Mouse (Mus musculus) T-helper 17 cell (primary cell): ENCODE results near the gene Ccdc194.

Experiments used
- in situ Hi-C, 2 experiments: fragments of 300-600 bp; cut with MboI, MseI; formaldehyde crosslinking; loops; 1 replicate in 1 of 2; 2 replicates in 1 of 2; pipeline ENCODE4 v1.15.1; 2025; ENCODE audit warnings: high pct_unique_total_duplicates in 2 of 2

The Ccdc194 gene

DNA sequence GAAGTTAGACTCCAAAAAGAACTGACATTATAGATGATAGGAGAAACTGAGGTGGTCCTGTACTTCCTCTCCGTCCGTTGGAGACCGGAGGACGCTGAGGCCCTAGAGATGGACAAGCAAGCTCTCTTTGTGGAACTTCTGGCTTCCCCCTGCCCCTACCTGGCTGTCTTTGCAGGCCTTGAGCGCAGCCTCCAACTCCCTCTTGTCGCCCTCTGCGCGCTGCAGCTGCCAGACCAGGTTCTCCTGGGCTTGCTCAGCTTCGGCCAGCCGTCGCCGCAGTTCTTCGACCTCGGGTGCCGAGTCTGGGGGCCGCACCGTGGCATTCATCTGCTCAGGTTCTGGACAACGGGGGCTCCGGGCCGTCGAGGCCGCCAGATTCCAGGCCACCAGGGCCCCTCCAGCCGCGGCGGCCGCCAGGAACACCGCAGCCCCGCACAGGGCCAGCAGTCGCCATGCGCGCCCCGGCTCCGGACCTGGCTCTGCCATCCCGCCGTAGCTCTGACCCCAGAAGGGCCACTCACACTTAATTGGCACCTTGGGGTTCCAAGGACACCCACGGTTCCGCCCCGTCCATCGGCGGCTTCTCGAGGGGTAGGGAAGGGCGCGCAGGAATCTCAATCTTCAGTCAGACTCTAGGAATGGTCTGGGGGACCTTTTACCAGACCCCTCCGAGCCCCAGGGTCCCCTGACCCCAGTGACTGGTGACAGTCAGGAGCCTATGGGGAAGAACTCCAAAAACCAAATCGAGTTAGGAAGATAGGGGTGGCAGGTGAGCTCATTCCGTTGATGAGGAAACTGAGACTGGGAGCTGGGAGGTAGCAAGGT, at the start of gene Ccdc194:
TSS of gene Ccdc194 (minus strand) at position 486 of the 825 bp plus-strand sequence.
- in situ Hi-C loops, result loop anchor here in 1 of 2 experiments (10.0 kb wide), 1 partner anchor 81 kb away; no protein-coding TSS in a partner anchor

DNA sequence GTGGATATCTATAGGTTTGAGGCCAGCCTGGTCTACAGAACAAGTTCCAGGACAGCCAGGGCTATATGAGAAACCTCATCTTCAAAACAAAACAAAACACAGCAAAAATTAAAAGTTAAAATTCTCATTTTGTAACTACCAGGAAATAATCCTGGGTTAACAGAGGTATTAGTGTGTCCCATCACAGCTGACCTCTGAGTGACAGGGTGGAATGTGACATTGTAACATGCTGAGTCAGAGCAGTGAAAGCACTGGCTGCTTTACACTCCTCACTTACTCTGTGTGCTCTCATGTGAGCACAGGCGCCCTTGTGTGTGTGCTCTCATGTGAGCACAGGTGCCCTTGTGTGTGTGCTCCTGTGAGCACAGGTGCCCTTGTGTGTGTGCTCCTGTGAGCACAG, 49.5 kb upstream of the Ccdc194 start:
- in situ Hi-C loops, result no loop called here

DNA sequence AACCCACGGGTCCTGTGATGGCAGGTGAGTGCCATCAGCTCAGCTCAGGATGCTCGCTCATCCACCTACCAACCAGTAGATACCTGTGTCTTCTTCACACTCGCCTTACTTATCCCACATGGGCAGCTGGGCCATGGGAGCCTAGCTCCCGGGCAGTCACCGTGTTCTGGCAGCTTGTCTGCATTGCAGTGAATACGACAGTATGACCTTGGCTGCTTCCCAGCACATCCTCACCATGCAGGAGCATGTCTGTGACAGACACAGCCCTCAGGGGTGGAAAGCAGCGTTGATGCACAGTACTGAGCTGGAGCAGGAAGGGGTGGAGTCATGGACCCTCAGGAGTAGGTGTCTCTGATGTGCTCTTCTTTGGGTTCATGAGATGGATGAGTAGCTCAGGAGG, 48.9 kb upstream of the Ccdc194 start:
- in situ Hi-C loops, result no loop called here

- in situ Hi-C loops, result no loop called here
These were observed 47.5 kb upstream of the Ccdc194 start for GRCm38 (mm10) chr8:71572847-71573633.

- in situ Hi-C loops, result no loop called here
These were observed 46.6 kb upstream of the Ccdc194 start for GRCm38 (mm10) chr8:71572077-71572476.

- in situ Hi-C loops, result no loop called here
These were observed 44.9 kb upstream of the Ccdc194 start for GRCm38 (mm10) chr8:71570291-71570954.

DNA sequence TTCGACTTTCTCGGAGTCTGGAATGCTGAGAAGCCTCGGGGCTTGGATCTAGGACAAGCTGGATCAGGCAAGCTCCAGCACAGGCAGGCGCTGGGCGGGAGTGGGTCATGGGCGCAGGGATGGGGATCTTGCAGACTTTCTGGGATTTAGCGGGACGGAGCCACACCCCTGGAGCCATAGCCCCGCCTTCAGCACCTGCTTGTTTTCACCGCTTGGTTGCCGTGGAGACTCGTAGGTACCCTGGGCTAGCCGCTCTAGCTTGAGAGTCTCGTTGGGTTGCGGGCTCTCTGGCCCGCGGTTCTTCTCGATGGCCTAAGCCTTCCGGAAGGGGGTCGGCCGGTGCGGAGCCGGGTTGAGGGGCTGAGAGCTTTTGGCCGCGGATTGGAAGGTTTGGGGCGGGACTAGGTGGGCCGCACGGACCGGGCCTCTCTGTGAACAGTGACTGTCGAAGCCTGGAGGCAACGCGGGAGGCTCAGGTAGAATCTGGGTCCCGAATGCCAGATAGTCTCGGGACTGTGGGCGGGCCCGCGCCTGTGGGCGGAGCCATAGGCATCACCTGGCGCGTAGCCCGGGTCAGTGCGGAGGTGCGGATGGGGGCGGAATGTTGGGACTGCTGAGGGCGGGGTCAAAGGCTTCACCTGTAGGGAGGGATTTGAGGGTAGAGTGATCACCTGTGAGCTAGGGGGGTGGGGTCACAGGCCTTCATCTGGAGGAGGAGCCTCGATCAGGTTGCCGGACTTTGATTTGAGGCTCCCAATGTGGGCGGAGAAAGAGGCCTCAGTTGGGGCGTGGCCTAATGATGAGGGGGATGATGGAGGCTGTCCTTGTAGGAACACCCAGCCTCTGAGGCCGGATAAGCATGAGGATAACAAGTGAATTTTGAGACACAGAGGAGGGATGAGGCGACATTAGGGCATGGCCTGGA, 44.1 kb upstream of the Ccdc194 start:
- in situ Hi-C loops, result loop anchor here in 1 of 2 experiments (10.0 kb wide), 1 partner anchor 95 kb away; no protein-coding TSS in a partner anchor

DNA sequence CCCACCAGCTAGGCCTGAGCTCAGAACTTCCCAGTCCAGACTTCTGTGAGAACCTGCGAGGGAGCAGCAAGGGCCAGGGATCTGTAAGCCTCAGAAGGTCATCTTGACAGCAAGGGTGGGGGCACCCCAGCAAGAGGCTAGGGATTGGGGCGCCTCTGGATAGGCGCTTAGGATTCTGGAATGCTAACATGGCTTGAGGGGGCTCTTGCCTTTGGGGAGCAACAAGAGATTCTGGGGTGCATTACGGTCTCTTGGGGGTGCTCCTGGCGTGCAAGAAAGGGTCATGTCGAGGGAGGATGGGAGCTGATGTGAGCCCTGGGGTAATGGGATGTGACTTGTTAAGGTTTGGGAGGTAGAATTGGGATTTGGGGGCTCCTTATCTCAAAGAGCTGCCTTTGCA, 43.4 kb upstream of the Ccdc194 start:
- in situ Hi-C loops, result loop anchor here in 1 of 2 experiments (10.0 kb wide), 1 partner anchor 96 kb away; no protein-coding TSS in a partner anchor

DNA sequence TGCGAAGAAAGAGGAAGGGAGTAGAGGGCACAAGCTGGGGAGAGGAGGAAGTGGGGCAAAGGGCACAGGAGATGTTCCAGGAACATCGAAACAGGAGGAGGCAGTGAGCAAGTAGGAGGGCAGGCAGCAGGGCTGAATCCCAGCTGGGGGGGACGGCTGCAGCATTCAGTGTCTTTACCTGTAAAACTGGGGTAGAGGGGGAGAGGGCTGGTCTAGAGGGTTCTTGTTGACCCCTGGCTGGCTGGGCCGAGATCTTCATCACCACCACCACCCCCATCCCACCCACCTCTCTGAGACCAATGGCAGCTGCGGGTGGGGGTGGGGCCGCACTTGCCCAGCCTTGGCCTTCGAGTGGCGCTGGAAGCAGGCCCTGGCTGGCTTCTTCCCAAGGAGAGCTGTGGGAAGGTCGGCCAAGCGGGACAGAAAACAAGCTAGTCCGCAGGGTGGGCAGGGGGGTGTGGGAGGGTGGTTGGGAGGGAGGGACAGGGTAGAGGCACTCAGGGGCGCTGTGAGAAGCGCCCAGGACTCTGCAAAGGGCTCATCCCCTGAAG, 43.0 kb upstream of the Ccdc194 start, which contains the start of gene Slc27a1:
TSS of gene Slc27a1 (plus strand) at position 496 of the 551 bp plus-strand sequence.
- in situ Hi-C loops, result loop anchor here in 1 of 2 experiments (10.0 kb wide), 1 partner anchor 96 kb away; no protein-coding TSS in a partner anchor

- in situ Hi-C loops, result loop anchor here in 1 of 2 experiments (10.0 kb wide), 1 partner anchor 97 kb away; no protein-coding TSS in a partner anchor
These were observed 42.1 kb upstream of the Ccdc194 start for GRCm38 (mm10) chr8:71567587-71567986.

- in situ Hi-C loops, result loop anchor here in 1 of 2 experiments (10.0 kb wide), 1 partner anchor 98 kb away; no protein-coding TSS in a partner anchor
These were observed 41.0 kb upstream of the Ccdc194 start, which contains the start of gene Nxnl1 for GRCm38 (mm10) chr8:71566501-71566900. TSS of gene Nxnl1 (minus strand) at chr8:71566601.

GRCm38 (mm10) chr8:71563992-71564391, 38.5 kb upstream of the Ccdc194 start:
- in situ Hi-C loops, result loop anchor here (5.0 to 10.0 kb wide), 3 partner anchors 33 to 101 kb away; partner anchors contain the start of gene Fam129c (in 1 of the 2)

DNA sequence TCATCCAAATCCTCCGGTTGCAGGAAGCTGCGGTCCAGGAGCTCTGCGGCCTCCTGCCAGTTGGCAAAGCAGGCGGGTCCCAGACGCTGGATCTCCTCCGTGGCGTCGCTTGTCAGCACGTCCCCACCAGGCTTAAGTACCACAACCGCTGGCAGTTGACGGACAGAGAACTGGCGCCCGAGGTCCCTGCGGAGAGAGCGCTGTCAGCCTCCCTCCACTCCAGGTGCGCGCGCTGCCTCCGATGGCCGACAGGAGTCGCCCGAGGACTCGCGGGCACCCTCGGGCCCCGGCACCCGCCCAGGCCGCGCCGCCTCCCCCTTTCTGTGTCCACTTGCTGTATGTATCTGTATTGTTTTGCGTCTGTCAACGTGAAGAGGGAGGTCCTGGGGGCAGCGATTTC, 37.2 kb upstream of the Ccdc194 start:
- in situ Hi-C loops, result loop anchor here (5.0 to 10.0 kb wide), 3 partner anchors 35 to 102 kb away; partner anchors contain the start of gene Fam129c (in 1 of the 2)

- in situ Hi-C loops, result loop anchor here (5.0 to 10.0 kb wide), 3 partner anchors 36 to 103 kb away; partner anchors contain the start of gene Fam129c (in 1 of the 2)
These were observed 35.9 kb upstream of the Ccdc194 start for GRCm38 (mm10) chr8:71561401-71561800.

DNA sequence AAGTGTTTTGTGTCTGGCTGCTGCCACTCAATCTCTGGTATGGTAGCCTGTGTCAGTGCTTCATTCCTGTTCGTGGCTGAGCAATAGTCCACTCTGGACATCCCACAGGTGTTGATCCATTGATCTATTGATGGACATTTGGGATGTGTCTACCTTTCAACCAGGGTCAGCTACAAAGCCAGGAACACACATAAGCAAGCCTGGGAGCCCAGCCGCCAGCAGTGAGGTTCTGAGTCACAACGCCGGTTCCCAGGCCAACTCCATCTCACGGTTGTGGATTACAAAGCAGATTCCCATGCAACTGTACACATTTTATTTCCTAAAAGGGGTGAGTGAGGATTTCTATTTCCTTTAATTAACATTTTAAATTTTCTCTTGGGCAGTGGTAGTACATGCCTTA, 35.3 kb upstream of the Ccdc194 start:
- in situ Hi-C loops, result loop anchor here (5.0 to 10.0 kb wide), 3 partner anchors 37 to 104 kb away; partner anchors contain the start of gene Fam129c (in 1 of the 2)

DNA sequence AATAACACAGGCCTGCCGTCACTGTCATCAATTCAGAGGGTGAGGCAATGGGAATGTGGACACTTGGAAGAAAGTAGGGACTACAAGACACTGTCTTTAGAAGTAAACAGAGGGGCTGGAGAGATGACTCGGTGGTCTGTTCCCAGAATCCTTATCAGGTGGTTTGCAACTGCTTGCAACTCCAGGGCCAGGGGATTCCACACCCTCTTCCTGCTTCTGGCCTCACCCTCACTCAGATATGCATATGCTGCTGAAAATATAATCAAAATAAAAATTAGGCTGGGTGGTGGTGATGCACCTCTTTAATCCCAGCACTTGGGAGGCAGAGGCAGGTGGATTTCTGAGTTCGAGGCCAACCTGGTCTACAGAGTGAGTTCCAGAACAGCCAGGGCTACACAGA, 34.6 kb upstream of the Ccdc194 start:
- in situ Hi-C loops, result loop anchor here (5.0 to 10.0 kb wide), 3 partner anchors 37 to 105 kb away; partner anchors contain the start of gene Fam129c (in 1 of the 2)

- in situ Hi-C loops, result no loop called here
These were observed 33.6 kb upstream of the Ccdc194 start for GRCm38 (mm10) chr8:71558958-71559690.

DNA sequence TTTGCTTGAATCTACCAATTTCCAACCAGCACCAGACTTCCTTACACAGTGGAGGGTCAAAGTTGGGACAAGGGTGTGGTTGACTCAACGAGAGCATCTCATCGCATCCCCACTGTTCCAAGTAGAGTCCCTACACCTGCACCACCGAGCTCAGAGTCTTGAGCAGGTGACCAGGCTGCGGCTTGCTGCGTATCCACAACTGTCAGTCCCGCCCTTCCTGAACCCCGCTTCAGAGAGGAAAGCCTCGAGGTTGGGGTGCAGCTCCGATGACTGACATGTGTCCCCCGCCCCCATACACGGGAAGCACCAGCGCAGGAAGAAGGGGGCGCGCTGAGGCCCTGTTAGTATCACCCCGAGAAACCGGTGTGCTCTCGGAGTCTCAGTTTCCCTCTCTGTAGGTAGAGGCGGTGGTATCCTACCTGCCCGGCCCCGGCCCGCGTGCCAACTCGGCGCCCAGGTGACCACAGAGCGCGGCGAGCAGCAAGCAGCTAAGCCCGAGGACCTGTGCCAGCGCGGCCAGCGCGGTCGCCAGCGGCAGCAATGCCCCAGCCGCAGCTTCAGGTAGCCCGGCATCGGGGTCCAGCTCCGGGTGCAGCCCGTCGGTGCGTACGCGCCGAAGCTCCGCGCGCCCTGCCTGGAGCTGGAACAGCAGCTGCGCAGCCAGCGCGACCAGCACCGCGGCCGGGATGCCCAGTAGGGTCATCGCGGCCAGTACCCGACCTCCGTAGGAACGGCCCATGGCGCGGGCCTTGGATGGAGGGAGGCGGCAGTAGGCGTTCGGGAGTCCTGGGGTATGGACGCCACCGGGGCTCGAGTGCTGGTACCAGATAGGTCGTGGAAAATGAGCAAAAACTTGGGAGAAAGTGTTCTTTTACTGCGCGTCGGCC, 32.8 kb upstream of the Ccdc194 start, which contains the start of gene Tmem221:
TSS of gene Tmem221 (minus strand) at position 801 of the 887 bp plus-strand sequence.
- in situ Hi-C loops, result no loop called here
